Mouse (Mus musculus): ENCODE results near the gene Arhgef1.

Gene Arhgef1

GRCm38 (mm10) chr7:24944257-24944950, 41.7 kb downstream of the Arhgef1 start, which contains the start of gene Gm4881:
TSS of gene Gm4881 (minus strand) at chr7:24944494.
- DNase-seq (ENCODE audit: low read depth, low spot score): no peak

GRCm38 (mm10) chr7:24947316-24948048, 44.8 kb downstream of the Arhgef1 start:
- DNase-seq (ENCODE audit: low read depth, low spot score): no peak

GRCm38 (mm10) chr7:24948774-24949173, 46.1 kb downstream of the Arhgef1 start:
- DNase-seq (ENCODE audit: low read depth, low spot score): no peak

DNA sequence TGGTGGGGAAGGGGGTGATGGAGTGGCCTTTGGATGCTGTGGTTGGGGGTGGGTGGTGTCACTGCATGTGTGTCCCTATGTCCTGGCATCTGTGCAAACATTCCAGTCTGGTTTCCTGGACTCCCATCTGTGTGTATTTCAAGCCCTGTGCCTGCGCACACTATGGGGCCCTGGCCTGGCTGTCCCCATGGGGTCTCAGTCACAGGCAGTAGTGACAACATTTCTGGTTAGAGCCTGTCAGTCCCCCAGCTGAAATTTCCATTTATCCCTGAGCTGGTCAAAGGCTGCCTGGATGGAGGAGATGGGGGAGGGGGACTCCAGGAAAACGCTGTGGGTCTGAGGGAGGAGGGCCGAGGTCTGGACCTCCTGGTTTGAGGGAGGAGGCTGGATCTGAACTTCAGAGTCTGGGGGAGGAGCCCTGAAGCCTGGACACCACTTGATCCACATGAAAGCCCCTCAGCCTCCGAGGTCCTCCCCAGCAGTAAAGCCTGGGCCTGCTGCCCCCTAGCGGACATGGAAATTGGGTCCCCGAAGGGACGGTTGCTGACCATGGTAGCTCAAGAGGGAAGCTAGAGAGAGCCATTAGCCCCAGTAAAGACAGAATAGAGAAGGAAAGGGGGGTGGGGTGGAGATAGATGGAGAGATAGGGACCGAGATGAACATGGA, 47.4 kb downstream of the Arhgef1 start:
- peak; percentile 86 for DNase-seq (ENCODE audit: low read depth, low spot score)

DNA sequence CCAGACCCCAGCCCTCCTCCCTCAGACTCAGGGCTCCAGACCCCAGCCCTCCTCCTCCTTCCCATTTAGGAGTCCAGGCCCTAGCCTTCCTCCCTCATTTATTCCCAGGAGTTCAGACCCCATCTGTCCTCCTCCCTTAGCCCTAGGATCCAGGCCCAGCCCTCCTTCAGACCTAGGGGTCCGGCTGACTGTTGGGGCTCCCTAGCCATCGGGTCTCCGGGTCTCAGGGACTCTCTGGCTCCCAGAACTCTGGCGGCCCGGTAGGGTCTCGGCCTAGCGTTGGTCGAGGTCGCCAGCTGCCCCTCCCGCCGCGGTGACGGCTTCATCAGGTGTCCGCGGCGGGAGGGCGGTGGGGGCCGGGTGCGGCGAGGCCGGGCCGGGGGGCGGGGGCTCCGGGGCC, 51.3 kb downstream of the Arhgef1 start:
- no peak for DNase-seq (ENCODE audit: low read depth, low spot score)

DNA sequence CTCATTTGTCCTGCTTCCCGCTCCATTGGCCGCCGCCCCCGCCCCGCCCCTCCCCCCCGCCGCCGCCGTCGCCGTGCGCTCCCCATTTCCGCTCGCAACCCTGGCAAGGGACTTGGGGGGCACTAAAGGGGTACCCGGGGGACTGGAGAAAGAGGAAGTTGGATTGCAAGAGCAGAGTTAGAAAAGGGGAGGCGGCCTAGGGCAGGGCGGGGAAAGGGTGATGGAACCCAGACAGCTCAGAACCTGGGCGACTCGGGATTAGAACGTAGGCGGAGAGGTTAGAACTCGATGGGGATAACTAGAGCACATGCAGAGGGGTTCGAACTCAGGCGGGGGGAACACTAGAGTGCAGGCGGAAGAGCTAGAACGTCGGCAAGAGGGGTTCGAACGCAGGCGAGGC, 51.7 kb downstream of the Arhgef1 start:
- no peak for DNase-seq (ENCODE audit: low read depth, low spot score)

- no peak for DNase-seq (ENCODE audit: low read depth, low spot score)
Observed at GRCm38 (mm10) chr7:24955226-24955625, 52.5 kb downstream of the Arhgef1 start.

DNA sequence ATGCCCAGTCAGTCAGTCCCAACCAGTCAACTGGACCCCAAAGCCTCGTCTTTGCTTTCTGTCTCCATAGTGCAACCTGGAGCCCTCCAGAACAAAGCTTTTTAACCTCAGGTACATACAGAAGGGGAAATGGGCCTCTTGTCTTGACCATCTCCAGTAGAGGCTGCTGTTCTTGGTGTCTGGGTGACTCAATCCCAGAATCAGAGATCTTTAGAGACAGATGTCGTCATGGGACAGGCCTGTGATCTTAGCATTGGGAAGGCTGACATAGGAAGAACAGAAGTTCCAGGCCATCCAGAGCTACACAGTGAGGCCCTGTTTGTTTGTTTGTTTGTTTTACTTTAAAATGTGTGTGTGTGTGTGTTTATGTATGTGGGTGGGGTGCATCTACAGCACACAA, 61.6 kb downstream of the Arhgef1 start:
- DNase-seq (ENCODE audit: low read depth, low spot score): no peak

DNA sequence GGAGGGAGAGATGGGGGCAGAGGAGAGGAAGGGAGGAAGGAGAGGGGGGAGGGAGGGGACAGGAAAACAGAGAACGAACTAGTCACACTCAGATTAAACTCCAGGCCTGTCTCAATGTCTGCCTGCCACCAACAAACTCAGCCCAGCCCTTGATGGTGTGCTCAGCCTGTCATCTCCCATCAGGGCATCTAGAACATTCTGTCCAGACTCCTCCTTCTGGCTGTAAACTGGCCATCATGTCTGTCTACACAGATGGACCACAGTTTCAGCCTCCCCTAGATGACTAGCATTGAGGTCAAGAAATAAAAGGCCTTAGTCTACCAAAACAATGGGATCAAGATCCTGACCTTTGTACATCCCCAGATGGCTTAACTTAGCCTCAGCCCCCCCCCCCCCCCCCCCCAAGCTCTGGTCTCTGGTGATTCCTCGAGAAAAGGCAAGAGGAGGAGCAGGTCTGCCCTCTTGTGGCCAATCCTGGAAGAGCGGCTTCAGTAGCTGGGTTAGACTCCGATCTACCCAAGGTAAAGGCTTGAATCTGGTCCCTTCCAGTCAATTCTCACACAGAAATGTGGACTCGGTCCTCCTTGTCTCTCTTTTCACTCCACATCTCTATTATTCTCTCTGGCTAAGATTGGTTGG, 62.3 kb downstream of the Arhgef1 start:
- peak; percentile 83 for DNase-seq (ENCODE audit: low read depth, low spot score)

- DNase-seq (ENCODE audit: low read depth, low spot score): no peak
Observed at GRCm38 (mm10) chr7:24967966-24968365, 65.3 kb downstream of the Arhgef1 start.

DNA sequence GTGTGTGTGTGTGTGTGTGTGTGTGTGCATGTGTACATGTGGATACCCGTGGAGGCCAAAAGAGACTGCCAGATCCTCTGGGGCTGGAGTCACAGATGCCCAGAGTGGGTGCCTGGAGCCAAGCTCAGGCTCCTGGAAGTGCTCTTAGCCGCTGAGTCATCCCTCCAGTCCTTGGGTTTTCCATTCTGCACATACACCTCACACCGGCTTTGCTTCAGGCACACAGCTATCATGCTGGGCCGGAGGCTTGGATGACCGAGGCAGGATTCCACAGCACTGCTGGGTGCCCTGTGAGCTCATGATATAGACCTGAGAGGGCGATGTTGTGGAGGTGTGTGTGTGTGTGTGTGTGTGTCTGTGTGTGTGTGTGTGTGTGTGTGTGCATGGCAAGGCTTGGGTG, 65.8 kb downstream of the Arhgef1 start:
- DNase-seq (ENCODE audit: low read depth, low spot score): no peak

- no peak for DNase-seq (ENCODE audit: low read depth, low spot score)
Observed at GRCm38 (mm10) chr7:24969805-24970204, 67.1 kb downstream of the Arhgef1 start.

DNA sequence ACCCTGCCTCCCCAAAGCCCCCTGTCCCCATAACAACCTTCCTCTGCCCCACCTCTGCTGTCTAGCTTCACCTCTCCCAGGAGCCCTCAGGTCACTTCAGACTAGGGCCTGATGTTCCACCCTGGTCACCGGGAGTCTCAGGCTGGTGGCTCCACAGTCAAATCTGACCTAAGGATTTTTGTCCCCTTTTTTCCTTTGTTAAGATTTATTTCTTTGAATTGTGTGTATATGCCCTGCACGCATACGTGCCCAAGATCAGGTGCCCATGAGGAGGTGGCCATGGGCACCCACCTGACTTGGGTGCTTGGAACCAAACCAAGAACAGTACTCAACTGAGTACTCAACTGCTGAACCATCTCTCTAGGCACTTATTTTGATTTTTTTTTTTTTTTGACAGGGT, 67.6 kb downstream of the Arhgef1 start:
- DNase-seq (ENCODE audit: low read depth, low spot score): no peak

DNA sequence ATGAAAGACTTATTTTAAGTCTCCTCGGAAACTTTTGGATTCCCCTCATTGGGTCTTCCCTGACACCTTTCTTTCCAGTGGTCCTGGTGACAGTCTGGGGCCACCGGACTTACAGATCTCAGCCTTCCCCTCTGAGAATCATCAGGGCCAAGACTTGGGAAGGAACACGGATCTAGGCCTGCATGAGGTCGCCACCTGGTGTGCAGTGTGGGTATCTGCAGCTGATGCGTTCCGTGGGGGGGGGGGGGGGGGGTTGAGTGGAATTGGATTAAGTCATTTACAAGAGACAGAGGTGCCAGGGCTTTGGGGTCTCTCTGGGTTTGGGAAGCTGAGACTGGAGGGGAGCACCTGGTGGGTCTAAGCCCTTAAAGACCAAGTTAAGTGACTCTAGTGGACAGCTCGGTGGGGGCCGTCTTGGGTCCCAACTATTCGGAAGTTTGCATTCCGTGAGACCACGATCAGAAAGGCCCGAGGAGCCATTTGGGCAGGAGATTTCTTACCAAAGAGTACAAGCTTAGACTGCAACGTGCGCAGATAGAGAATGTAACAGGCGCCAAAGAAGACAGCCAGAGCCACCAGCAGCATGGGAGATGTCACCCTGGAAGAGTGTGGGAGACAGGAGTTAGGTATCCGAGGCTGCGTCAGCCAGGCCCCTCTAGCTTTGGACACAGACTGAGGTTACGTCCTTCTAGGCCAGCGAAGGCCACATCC, 68.7 kb downstream of the Arhgef1 start:
- peak; percentile 48 for DNase-seq (ENCODE audit: low read depth, low spot score)

DNA sequence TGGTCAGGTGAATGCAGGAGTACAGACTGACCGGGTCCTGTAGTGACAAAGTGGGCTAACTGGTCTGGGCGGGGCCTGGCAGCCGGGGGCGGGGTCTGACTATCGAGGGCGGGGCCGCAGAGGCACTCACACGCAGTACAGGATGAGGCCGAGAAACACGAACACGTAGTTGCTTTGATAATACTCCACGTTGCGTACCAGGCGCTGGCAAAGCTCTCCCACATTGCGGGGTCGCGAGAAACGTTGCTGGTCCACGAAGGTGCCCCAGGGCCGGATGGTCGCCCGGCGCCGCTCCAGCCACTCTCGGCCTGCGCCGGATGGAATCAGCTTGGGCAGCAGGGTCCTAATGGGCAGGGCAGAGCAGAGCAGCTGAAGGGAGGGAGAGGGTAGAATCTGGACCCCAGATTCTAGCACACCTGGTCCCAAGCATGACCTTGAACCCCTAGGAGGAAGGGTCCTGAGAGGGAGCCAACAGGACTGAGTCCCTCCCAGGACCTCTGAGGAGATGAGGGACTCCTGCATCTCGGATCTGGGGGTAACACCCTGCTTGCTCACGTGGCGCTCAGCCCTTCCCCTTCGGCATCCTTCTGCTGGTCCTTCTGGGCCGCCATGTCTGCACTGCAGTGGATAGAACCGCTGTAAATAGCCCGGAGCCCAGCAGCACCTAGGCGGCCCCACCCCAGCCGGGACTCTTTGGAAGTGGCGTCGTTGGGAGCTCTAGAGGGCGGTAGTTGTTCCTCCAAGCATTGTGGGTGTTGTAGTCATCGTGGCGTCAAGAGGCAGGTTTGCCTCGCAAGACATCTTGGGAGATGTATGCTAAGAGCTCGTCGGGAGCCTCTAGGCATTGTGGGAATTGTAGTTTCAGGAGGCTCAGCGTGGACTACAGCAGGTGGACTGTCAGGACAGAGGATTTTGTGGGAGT, 69.5 kb downstream of the Arhgef1 start, which contains the start of gene Rabac1:
Gene Rabac1 (minus strand): TSS at position 783 of the 922 bp plus-strand sequence.
- peak; percentile 91 for DNase-seq (ENCODE audit: low read depth, low spot score)

DNA sequence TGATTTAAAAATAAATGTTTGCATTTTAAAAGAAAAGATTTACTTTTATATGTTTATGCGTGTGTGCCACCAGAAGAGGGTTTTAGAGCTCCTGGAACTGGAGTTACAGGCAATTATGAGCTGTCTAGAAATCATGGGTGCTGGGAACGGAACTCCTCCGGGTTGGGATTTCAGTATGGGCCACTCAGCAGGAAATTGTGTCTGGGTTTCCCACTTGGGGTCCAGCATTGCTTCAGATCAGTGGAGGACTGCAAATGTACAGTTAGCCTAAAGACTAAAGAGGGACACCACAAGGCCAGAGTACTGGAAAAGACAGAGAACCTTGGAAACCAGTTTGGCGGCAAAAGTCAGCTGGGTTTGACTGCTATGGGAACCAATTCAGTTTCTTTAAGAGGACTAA, 70.5 kb downstream of the Arhgef1 start:
- no peak for DNase-seq (ENCODE audit: low read depth, low spot score)

GRCm38 (mm10) chr7:24973902-24974301, 71.2 kb downstream of the Arhgef1 start:
- no peak for DNase-seq (ENCODE audit: low read depth, low spot score)

- DNase-seq (ENCODE audit: low read depth, low spot score): peak; percentile 62
Observed at GRCm38 (mm10) chr7:24974893-24975595, 72.3 kb downstream of the Arhgef1 start.

Data from forelimb bud, embryonic 11.5 days (tissue).